Mouse (Mus musculus): ENCODE data around the gene Nmd3. TPM values are rescaled to one million over a fixed set of nuclear protein-coding genes. Genes with fewer than 3 reads are reported as not detected.

Nmd3 gene
- polyA plus RNA-seq, 1 experiment from 2014 or later = 147 TPM

GRCm38 (mm10) chr3:69709043-69709929 is 12.5 kb upstream of the Nmd3 start:
- no peak overlapping the region for H3K4me3 ChIP-seq (ENCODE audit: low read depth, low read length)
- no peak overlapping the region for H3K4me2 ChIP-seq (replicated peaks; ENCODE audit: low read depth, low read length)
- no peaks in the 10 kb centered on the region for H3K27me3 ChIP-seq (ENCODE audit: control insufficient read depth, insufficient read depth, low read length)
- 56% methylated on average over 12 of the region's 12 CpGs for WGBS
- no peak overlapping the region for H3K27ac ChIP-seq (ENCODE audit: low read length)
- H3K4me1 ChIP-seq (ENCODE audit: control insufficient read depth, insufficient read depth, low read length) = no peaks in the 10 kb centered on the region
- H3K9me3 ChIP-seq (ENCODE audit: control insufficient read depth, low read depth, low read length) = no peaks in the 10 kb centered on the region
- ATAC-seq (ENCODE audit: insufficient number of reproducible peaks, insufficient read depth, low FRiP score, low read depth) = no peak
- H3K9ac ChIP-seq (replicated peaks; ENCODE audit: low read depth, low read length) = no peak overlapping the region
- H3K36me3 ChIP-seq (ENCODE audit: control insufficient read depth, insufficient read depth, low read length) = no peaks in the 10 kb centered on the region

- Histone ChIP-seq H3K9me3 (ENCODE audit: control insufficient read depth, low read depth, low read length) (no peaks in the 10 kb centered on the region), H3K36me3 (ENCODE audit: control insufficient read depth, insufficient read depth, low read length) (no peaks in the 10 kb centered on the region), H3K27me3 (ENCODE audit: control insufficient read depth, insufficient read depth, low read length) (no peaks in the 10 kb centered on the region), H3K9ac (replicated peaks; ENCODE audit: low read depth, low read length) (no peak overlapping the region), H3K4me3 (ENCODE audit: low read depth, low read length) (no peak overlapping the region), H3K4me1 (ENCODE audit: control insufficient read depth, insufficient read depth, low read length) (no peaks in the 10 kb centered on the region), H3K4me2 (replicated peaks; ENCODE audit: low read depth, low read length) (no peak overlapping the region), H3K27ac (ENCODE audit: low read length) (no peak overlapping the region)
- WGBS = 45% methylated on average over 8 of the region's 8 CpGs
- ATAC-seq (ENCODE audit: insufficient number of reproducible peaks, insufficient read depth, low FRiP score, low read depth) = peak; percentile 46; the same call in 1 of the 2 replicates
These were observed 9.7 kb upstream of the Nmd3 start for GRCm38 (mm10) chr3:69711907-69712600.

GRCm38 (mm10) chr3:69717476-69717875 is 4.3 kb upstream of the Nmd3 start:
- WGBS = 84% methylated on average over 6 of the region's 6 CpGs
- Histone ChIP-seq H3K4me2 (replicated peaks; ENCODE audit: low read depth, low read length) (no peak overlapping the region), H3K27me3 (ENCODE audit: control insufficient read depth, insufficient read depth, low read length) (no peaks in the 10 kb centered on the region)

GRCm38 (mm10) chr3:69722187-69722867 is 542 bp downstream of the Nmd3 start:
- Histone ChIP-seq H3K4me1 (ENCODE audit: control insufficient read depth, insufficient read depth, low read length) (peaks cover 14% of the 10 kb centered on the region), H3K4me2 (replicated peaks; ENCODE audit: low read depth, low read length) (peak overlapping the region; percentile 86), H3K27ac (ENCODE audit: low read length) (peak overlapping the region; percentile 88), H3K9ac (replicated peaks; ENCODE audit: low read depth, low read length) (peak overlapping the region; percentile 93), H3K27me3 (ENCODE audit: control insufficient read depth, insufficient read depth, low read length) (no peaks in the 10 kb centered on the region), H3K36me3 (ENCODE audit: control insufficient read depth, insufficient read depth, low read length) (no peaks in the 10 kb centered on the region; the same call in 1 of the 2 replicates), H3K4me3 (ENCODE audit: low read depth, low read length) (peak overlapping the region; percentile 85), H3K9me3 (ENCODE audit: control insufficient read depth, low read depth, low read length) (no peaks in the 10 kb centered on the region)
- ATAC-seq (ENCODE audit: insufficient number of reproducible peaks, insufficient read depth, low FRiP score, low read depth) = peak; percentile 68
- under 1% methylated on average over 48 of the region's 58 CpGs for WGBS

More at GRCm38 (mm10) chr3:69717476-69717875, 4.3 kb upstream of the Nmd3 start:
- Histone ChIP-seq H3K4me1 (ENCODE audit: control insufficient read depth, insufficient read depth, low read length) (no peaks in the 10 kb centered on the region), H3K4me3 (ENCODE audit: low read depth, low read length) (no peak overlapping the region), H3K9ac (replicated peaks; ENCODE audit: low read depth, low read length) (no peak overlapping the region), H3K9me3 (ENCODE audit: control insufficient read depth, low read depth, low read length) (no peaks in the 10 kb centered on the region), H3K27ac (ENCODE audit: low read length) (no peak overlapping the region), H3K36me3 (ENCODE audit: control insufficient read depth, insufficient read depth, low read length) (no peaks in the 10 kb centered on the region)
- ATAC-seq (ENCODE audit: insufficient number of reproducible peaks, insufficient read depth, low FRiP score, low read depth) = no peak

DNA sequence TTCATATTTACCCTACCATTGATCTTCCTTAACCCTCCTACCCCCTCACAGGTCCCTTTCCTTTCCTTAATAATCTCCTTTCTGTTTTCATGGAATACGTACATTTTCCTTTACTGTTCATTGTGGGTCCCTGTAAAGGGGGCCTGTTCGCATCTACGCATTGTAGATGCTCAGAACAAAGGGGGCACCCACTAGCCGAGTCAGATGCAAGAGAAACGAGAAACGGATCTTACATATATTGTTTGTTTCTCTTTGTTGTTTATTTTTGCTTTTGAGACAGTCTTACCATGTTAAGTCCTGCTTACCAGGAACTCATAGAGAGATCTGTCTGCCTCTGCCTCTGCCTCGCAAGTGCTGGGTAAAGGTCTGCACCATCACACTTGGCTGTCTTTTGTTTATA is 1.4 kb downstream of the Nmd3 start:
- ATAC-seq (ENCODE audit: insufficient number of reproducible peaks, insufficient read depth, low FRiP score, low read depth) = no peak
- peak overlapping the region; percentile 93 for H3K9ac ChIP-seq (replicated peaks; ENCODE audit: low read depth, low read length)

GRCm38 (mm10) chr3:69730930-69731329 is 9.1 kb downstream of the Nmd3 start:
- no peak for ATAC-seq (ENCODE audit: insufficient number of reproducible peaks, insufficient read depth, low FRiP score, low read depth)

More for the DNA sequence above, 1.4 kb downstream of the Nmd3 start:
- WGBS = 47% methylated on average over 7 of the region's 7 CpGs
- no peaks in the 10 kb centered on the region for H3K9me3 ChIP-seq (ENCODE audit: control insufficient read depth, low read depth, low read length)
- no peak overlapping the region for H3K27ac ChIP-seq (ENCODE audit: low read length)
- peak overlapping the region; percentile 86 for H3K4me2 ChIP-seq (replicated peaks; ENCODE audit: low read depth, low read length)
- no peaks in the 10 kb centered on the region; the same call in 1 of the 2 replicates for H3K36me3 ChIP-seq (ENCODE audit: control insufficient read depth, insufficient read depth, low read length)
- peak overlapping the region; percentile 85 for H3K4me3 ChIP-seq (ENCODE audit: low read depth, low read length)
- no peaks in the 10 kb centered on the region for H3K27me3 ChIP-seq (ENCODE audit: control insufficient read depth, insufficient read depth, low read length)
- H3K4me1 ChIP-seq (ENCODE audit: control insufficient read depth, insufficient read depth, low read length) = peaks cover 14% of the 10 kb centered on the region

GRCm38 (mm10) chr3:69733939-69734338 is 12.2 kb downstream of the Nmd3 start:
- H3K36me3 ChIP-seq (ENCODE audit: control insufficient read depth, insufficient read depth, low read length) = peaks cover 40% of the 10 kb centered on the region
- 86% methylated on average over 2 of the region's 2 CpGs for WGBS
- H3K4me3 ChIP-seq (ENCODE audit: low read depth, low read length) = no peak overlapping the region
- no peak overlapping the region for H3K9ac ChIP-seq (replicated peaks; ENCODE audit: low read depth, low read length)
- no peak overlapping the region for H3K4me2 ChIP-seq (replicated peaks; ENCODE audit: low read depth, low read length)
- H3K9me3 ChIP-seq (ENCODE audit: control insufficient read depth, low read depth, low read length) = no peaks in the 10 kb centered on the region
- no peaks in the 10 kb centered on the region for H3K4me1 ChIP-seq (ENCODE audit: control insufficient read depth, insufficient read depth, low read length)
- no peak overlapping the region for H3K27ac ChIP-seq (ENCODE audit: low read length)
- ATAC-seq (ENCODE audit: insufficient number of reproducible peaks, insufficient read depth, low FRiP score, low read depth) = no peak
- no peaks in the 10 kb centered on the region for H3K27me3 ChIP-seq (ENCODE audit: control insufficient read depth, insufficient read depth, low read length)

More at GRCm38 (mm10) chr3:69730930-69731329, 9.1 kb downstream of the Nmd3 start:
- Histone ChIP-seq H3K27me3 (ENCODE audit: control insufficient read depth, insufficient read depth, low read length) (no peaks in the 10 kb centered on the region), H3K9me3 (ENCODE audit: control insufficient read depth, low read depth, low read length) (no peaks in the 10 kb centered on the region), H3K4me2 (replicated peaks; ENCODE audit: low read depth, low read length) (no peak overlapping the region), H3K9ac (replicated peaks; ENCODE audit: low read depth, low read length) (no peak overlapping the region), H3K4me1 (ENCODE audit: control insufficient read depth, insufficient read depth, low read length) (no peaks in the 10 kb centered on the region), H3K27ac (ENCODE audit: low read length) (no peak overlapping the region), H3K4me3 (ENCODE audit: low read depth, low read length) (no peak overlapping the region), H3K36me3 (ENCODE audit: control insufficient read depth, insufficient read depth, low read length) (peaks cover 31% of the 10 kb centered on the region)

GRCm38 (mm10) chr3:69755192-69755591 is 33.4 kb downstream of the Nmd3 start:
- no peaks in the 10 kb centered on the region for H3K4me1 ChIP-seq (ENCODE audit: control insufficient read depth, insufficient read depth, low read length)
- H3K27ac ChIP-seq (ENCODE audit: low read length) = no peak overlapping the region
- H3K36me3 ChIP-seq (ENCODE audit: control insufficient read depth, insufficient read depth, low read length) = peaks cover 29% of the 10 kb centered on the region
- no peaks in the 10 kb centered on the region for H3K27me3 ChIP-seq (ENCODE audit: control insufficient read depth, insufficient read depth, low read length)
- H3K9ac ChIP-seq (replicated peaks; ENCODE audit: low read depth, low read length) = no peak overlapping the region
- ATAC-seq (ENCODE audit: insufficient number of reproducible peaks, insufficient read depth, low FRiP score, low read depth) = no peak
- no peaks in the 10 kb centered on the region for H3K9me3 ChIP-seq (ENCODE audit: control insufficient read depth, low read depth, low read length)
- 81% methylated on average over 3 of the region's 3 CpGs for WGBS
- H3K4me3 ChIP-seq (ENCODE audit: low read depth, low read length) = no peak overlapping the region
- H3K4me2 ChIP-seq (replicated peaks; ENCODE audit: low read depth, low read length) = no peak overlapping the region

All from stomach, embryonic 14.5 days (tissue).